Mouse (Mus musculus) embryonic fibroblast, embryonic 13.5 days (primary cell): ENCODE results near the gene Ush1g. TPM values are rescaled to one million over a fixed set of nuclear protein-coding genes. Genes with fewer than 3 reads are reported as not detected.
A peak's percentile ranks its signal among the peaks of the same experiment; 100 is the strongest.

Experiments used
- H3K27ac ChIP-seq: 2 replicates; pipeline ENCODE4 v1.5.1; 2012; ENCODE audit warnings: low read length, control low read depth, inconsistent platforms; ENCODE audit not compliant: insufficient read depth
- H3K4me1 ChIP-seq: 2 replicates; pipeline ENCODE4 v1.6.1; 2011; ENCODE audit warnings: low read length; ENCODE audit not compliant: control insufficient read depth, insufficient read depth
- H3K4me3 ChIP-seq: 2 replicates; pipeline ENCODE4 v1.5.1; 2011; ENCODE audit warnings: mild to moderate bottlenecking, control low read depth, low read length; ENCODE audit not compliant: insufficient read depth
- CTCF ChIP-seq: IDR thresholded peaks from 2 replicates; pipeline ENCODE4 v1.5.1; 2011; ENCODE audit warnings: mild to moderate bottlenecking, control low read depth, low read length, moderate library complexity, borderline replicate concordance; ENCODE audit not compliant: insufficient read depth
- POLR2A ChIP-seq: IDR thresholded peaks from 2 replicates; pipeline ENCODE4 v1.6.1; 2011; ENCODE audit warnings: low read depth, mild to moderate bottlenecking, control low read depth, low read length, moderate library complexity
- polyA plus RNA-seq: library from polyadenylated mRNA; stranded (reverse); fragments of >200 nt; gene quantifications from 2 replicates; pipeline ENCODE4 v1.2.4, GENCODE M21; 2011; ENCODE audit warnings: low read depth; ENCODE audit not compliant: missing spikeins, insufficient read length

The Ush1g gene
- polyA plus RNA-seq, 1 experiment, result not detected

GRCm38 (mm10) chr11:115358468-115358867, 36.6 kb upstream of the Ush1g start:
- H3K4me1 ChIP-seq, result no peaks in the 10 kb centered on the region
- no peak for TF ChIP-seq CTCF
- no peak for TF ChIP-seq POLR2A
- H3K4me3 ChIP-seq, result no peak overlapping the region
- H3K27ac ChIP-seq, result no peak overlapping the region

- TF ChIP-seq POLR2A, result no peak
- TF ChIP-seq CTCF, result peak; percentile 91
- H3K4me1 ChIP-seq, result no peaks in the 10 kb centered on the region
- H3K27ac ChIP-seq, result no peak overlapping the region
- no peak overlapping the region for H3K4me3 ChIP-seq
Measured at GRCm38 (mm10) chr11:115354183-115354582, 32.3 kb upstream of the Ush1g start.

- TF ChIP-seq POLR2A (no peak), CTCF (no peak)
- no peak overlapping the region for H3K27ac ChIP-seq
- no peak overlapping the region for H3K4me3 ChIP-seq
- H3K4me1 ChIP-seq, result no peaks in the 10 kb centered on the region
Measured at GRCm38 (mm10) chr11:115353375-115353774, 31.5 kb upstream of the Ush1g start.

- Histone ChIP-seq H3K4me3 (no peak overlapping the region), H3K27ac (no peak overlapping the region), H3K4me1 (no peaks in the 10 kb centered on the region)
- TF ChIP-seq CTCF (no peak), POLR2A (no peak)
Measured at GRCm38 (mm10) chr11:115349976-115350375, 28.1 kb upstream of the Ush1g start.

- TF ChIP-seq POLR2A (no peak), CTCF (no peak)
- Histone ChIP-seq H3K4me1 (no peaks in the 10 kb centered on the region), H3K27ac (no peak overlapping the region), H3K4me3 (no peak overlapping the region)
Measured at GRCm38 (mm10) chr11:115348681-115349248, 26.9 kb upstream of the Ush1g start.

GRCm38 (mm10) chr11:115345515-115345914, 23.7 kb upstream of the Ush1g start:
- H3K27ac ChIP-seq, result no peak overlapping the region
- H3K4me1 ChIP-seq, result no peaks in the 10 kb centered on the region
- TF ChIP-seq CTCF (no peak), POLR2A (no peak)
- H3K4me3 ChIP-seq, result no peak overlapping the region

GRCm38 (mm10) chr11:115344967-115345366, 23.1 kb upstream of the Ush1g start:
- Histone ChIP-seq H3K27ac (no peak overlapping the region), H3K4me3 (no peak overlapping the region), H3K4me1 (no peaks in the 10 kb centered on the region)
- TF ChIP-seq CTCF, result no peak
- no peak for TF ChIP-seq POLR2A

- Histone ChIP-seq H3K4me3 (no peak overlapping the region), H3K27ac (no peak overlapping the region), H3K4me1 (no peaks in the 10 kb centered on the region)
- TF ChIP-seq CTCF (no peak), POLR2A (no peak)
Measured at GRCm38 (mm10) chr11:115341866-115342265, 20.0 kb upstream of the Ush1g start.

GRCm38 (mm10) chr11:115341246-115341645, 19.4 kb upstream of the Ush1g start:
- TF ChIP-seq CTCF (no peak), POLR2A (no peak)
- Histone ChIP-seq H3K4me1 (no peaks in the 10 kb centered on the region), H3K4me3 (no peak overlapping the region), H3K27ac (no peak overlapping the region)

- TF ChIP-seq CTCF, result no peak
- no peak for TF ChIP-seq POLR2A
- no peaks in the 10 kb centered on the region for H3K4me1 ChIP-seq
- no peak overlapping the region for H3K27ac ChIP-seq
- no peak overlapping the region for H3K4me3 ChIP-seq
Measured at GRCm38 (mm10) chr11:115337826-115338225, 16.0 kb upstream of the Ush1g start.

GRCm38 (mm10) chr11:115337350-115337749, 15.5 kb upstream of the Ush1g start:
- Histone ChIP-seq H3K4me1 (no peaks in the 10 kb centered on the region), H3K27ac (no peak overlapping the region), H3K4me3 (no peak overlapping the region)
- no peak for TF ChIP-seq CTCF
- TF ChIP-seq POLR2A, result no peak
